Mouse (Mus musculus): ENCODE measurements around the gene Rbm33. TPM values are rescaled to one million over a fixed set of nuclear protein-coding genes. Genes with fewer than 3 reads are reported as not detected.

The Rbm33 gene
- polyA plus RNA-seq (2015; fragmentation: Nextera tagmentation; extraction: Ambion mirVana) = 13.3 and 13.9 TPM in 2 replicates

DNA sequence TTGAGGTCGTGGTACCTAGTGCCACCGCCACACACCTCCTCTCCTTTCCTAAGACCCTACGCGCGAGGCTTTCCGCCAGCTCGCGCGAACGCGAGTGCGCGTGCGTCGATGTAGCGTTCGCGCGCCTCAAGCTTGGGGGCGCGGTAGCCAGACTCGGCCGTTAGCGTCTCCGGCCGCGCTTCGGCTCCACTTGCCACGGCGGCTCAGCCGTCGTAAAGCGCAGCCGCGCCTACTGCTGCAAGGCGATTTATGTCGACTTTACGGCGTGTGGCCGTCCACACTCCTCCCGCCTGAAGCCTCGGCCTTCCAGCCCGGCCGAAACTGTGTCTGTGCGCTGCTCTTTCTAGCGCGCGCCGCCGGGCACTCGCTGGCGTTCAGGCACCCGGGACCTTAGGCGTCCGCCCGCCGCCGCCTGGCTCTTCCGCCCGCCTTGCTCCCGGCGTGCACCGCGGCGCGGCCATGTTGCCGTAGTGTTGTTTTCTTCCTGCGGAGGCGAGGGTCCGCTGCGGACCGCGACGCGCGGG is at the start of gene Rbm33:
Gene Rbm33 (plus strand): TSS at position 400 of the 524 bp plus-strand sequence.
- H3K27ac ChIP-seq = peak within 1 kb of the TSS; percentile 100
- H3K4me2 ChIP-seq = peak within 1 kb of the TSS; percentile 62
- no peaks in the 10 kb centered on the region for H3K36me3 ChIP-seq
- peak within 1 kb of the TSS; percentile 95 for H3K4me3 ChIP-seq
- peak within 1 kb of the TSS; percentile 99 for H3K9ac ChIP-seq
- no peaks in the 10 kb centered on the region for H3K9me3 ChIP-seq
- WGBS = under 1% methylated on average over 70 of the region's 76 CpGs
- H3K4me1 ChIP-seq = peaks cover 21% of the 10 kb centered on the region
- peak; percentile 91 for ATAC-seq (ENCODE audit: borderline replicate concordance, extremely low read depth, low FRiP score, low TSS enrichment)
- no peaks in the 10 kb centered on the region for H3K27me3 ChIP-seq

DNA sequence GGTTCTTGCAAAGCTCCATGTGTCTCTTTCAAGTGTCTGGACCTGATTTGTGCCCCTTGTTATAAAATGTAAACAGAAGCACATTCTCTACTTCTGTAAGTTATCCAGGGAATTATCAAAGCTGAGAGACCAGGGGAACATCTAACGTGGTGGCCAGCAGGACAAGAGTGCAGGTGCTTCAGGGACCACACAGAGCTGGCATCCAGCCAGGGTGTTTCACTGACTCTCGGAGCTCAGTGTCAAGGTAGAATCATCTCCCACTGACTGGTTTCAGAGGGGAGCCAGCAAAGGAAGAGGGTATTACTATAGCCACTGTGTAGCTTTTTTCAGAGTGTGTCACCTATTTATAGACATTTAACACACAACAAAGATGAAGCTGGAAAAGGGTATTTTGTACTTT is 49.3 kb upstream of the Rbm33 start:
- Histone ChIP-seq H3K27me3 (no peaks in the 10 kb centered on the region), H3K27ac (no peak overlapping the region), H3K4me2 (no peak overlapping the region), H3K9me3 (no peaks in the 10 kb centered on the region), H3K4me3 (no peak overlapping the region), H3K4me1 (peaks cover 10% of the 10 kb centered on the region), H3K36me3 (no peaks in the 10 kb centered on the region), H3K9ac (no peak overlapping the region)
- ATAC-seq (ENCODE audit: borderline replicate concordance, extremely low read depth, low FRiP score, low TSS enrichment) = no peak
- 20% methylated on average over 2 of the region's 2 CpGs for WGBS

DNA sequence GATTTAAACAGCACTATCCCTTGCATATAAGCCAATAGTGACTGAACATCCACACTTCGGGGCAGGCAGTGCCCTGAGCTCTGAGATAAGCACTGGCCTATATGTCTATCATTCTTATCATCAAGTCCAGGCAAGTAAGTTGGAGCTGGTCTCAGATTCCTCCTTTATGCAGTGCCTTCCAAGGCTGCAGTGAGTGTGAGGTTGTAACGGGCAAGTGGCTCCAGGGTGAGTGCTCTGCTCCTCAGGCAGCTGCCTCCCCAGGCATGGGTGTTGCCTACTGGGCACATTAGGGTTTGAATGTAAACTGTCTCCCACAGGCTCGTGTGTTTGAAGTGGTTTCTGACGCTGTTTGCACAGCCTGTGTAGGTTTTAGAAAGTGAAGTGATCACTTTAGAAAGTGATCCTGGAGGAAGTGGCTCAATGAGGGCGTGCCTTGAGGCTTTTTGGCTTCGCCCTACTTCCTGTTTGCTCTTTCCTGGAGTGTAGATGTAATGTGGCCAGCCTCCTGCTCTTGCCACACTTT is 47.4 kb upstream of the Rbm33 start:
- H3K4me1 ChIP-seq = peaks cover 10% of the 10 kb centered on the region
- H3K36me3 ChIP-seq = no peaks in the 10 kb centered on the region
- H3K4me3 ChIP-seq = no peak overlapping the region
- peak; percentile 78; the same call in 1 of the 2 replicates for ATAC-seq (ENCODE audit: borderline replicate concordance, extremely low read depth, low FRiP score, low TSS enrichment)
- H3K9ac ChIP-seq = no peak overlapping the region
- peak overlapping the region; percentile 21; the same call in 1 of the 2 replicates for H3K27ac ChIP-seq
- H3K4me2 ChIP-seq = peak overlapping the region; percentile 11; the same call in 1 of the 2 replicates
- WGBS = 24% methylated on average over 6 of the region's 6 CpGs
- H3K9me3 ChIP-seq = no peaks in the 10 kb centered on the region
- H3K27me3 ChIP-seq = no peaks in the 10 kb centered on the region

DNA sequence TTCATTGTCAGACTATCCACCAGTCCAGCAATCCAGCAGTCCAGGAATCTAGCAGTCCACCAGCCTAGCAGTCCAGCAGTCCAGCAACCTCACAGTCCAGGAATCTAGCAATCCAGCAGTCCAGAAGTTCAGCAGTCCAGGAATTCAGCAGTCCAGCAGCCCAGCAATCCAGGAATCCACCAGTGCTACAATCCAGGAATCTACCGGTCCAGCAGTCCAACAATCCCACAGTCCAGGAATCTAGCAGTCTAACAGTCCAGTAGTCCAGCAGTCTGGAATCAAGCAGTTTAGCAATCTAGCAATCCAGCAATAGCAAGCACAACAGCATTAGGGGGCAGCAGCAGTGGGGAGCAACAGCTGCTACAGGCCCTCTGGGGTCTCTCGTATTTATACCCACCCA is 44.1 kb upstream of the Rbm33 start:
- Histone ChIP-seq H3K36me3 (no peaks in the 10 kb centered on the region), H3K27me3 (no peaks in the 10 kb centered on the region), H3K4me1 (peaks cover 10% of the 10 kb centered on the region), H3K9me3 (no peaks in the 10 kb centered on the region), H3K9ac (no peak overlapping the region), H3K4me3 (no peak overlapping the region), H3K27ac (no peak overlapping the region), H3K4me2 (no peak overlapping the region)
- 69% methylated on average over 2 of the region's 2 CpGs for WGBS
- no peak for ATAC-seq (ENCODE audit: borderline replicate concordance, extremely low read depth, low FRiP score, low TSS enrichment)

DNA sequence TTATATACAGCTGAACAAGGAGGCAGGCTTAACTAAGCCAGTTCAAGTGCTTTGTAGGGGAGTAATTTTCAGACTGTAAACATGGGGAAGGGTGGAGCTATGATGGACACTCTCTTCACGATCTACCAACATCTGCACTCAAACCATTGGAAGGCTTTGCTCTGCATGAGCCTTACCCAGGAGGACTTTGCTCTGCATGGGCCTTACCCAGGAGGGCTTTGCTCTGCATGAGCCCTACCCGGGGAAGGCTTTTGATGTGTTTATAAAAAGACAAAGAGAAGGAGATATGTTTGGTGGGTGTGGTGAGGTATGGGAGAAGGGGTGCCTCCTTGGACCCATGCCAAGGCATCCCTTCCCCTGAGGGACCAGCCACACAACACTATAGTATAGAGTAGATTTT is 39.6 kb upstream of the Rbm33 start:
- Histone ChIP-seq H3K27ac (no peak overlapping the region), H3K27me3 (no peaks in the 10 kb centered on the region), H3K4me1 (no peaks in the 10 kb centered on the region), H3K4me3 (no peak overlapping the region), H3K36me3 (no peaks in the 10 kb centered on the region), H3K4me2 (no peak overlapping the region), H3K9me3 (no peaks in the 10 kb centered on the region), H3K9ac (no peak overlapping the region)
- 39% methylated on average over 2 of the region's 2 CpGs for WGBS
- ATAC-seq (ENCODE audit: borderline replicate concordance, extremely low read depth, low FRiP score, low TSS enrichment) = no peak

DNA sequence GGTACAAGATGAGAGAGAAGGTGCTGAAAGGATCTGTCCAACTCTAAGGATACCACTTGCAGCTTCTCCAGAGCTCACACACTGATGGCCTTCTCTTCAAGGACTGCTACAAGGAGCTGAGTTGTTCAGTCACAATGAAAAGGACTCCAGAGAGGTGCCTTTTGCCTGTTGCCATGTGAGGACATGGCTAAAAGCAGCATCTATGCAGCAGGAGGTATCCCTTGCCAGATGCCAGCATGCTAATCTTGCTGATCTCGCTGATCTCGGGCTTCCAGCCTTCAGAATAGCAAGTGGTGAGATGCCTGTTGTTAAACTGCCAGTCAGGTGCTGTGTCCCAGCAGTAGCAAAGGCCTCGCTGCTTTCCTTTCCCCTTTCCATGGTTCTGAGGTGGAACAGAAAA is 27.8 kb upstream of the Rbm33 start:
- 45% methylated on average over 3 of the region's 3 CpGs for WGBS
- no peaks in the 10 kb centered on the region for H3K9me3 ChIP-seq
- H3K4me3 ChIP-seq = no peak overlapping the region
- ATAC-seq (ENCODE audit: borderline replicate concordance, extremely low read depth, low FRiP score, low TSS enrichment) = no peak
- H3K4me1 ChIP-seq = no peaks in the 10 kb centered on the region
- no peak overlapping the region for H3K27ac ChIP-seq
- H3K4me2 ChIP-seq = no peak overlapping the region
- no peaks in the 10 kb centered on the region for H3K27me3 ChIP-seq
- H3K9ac ChIP-seq = no peak overlapping the region
- no peaks in the 10 kb centered on the region for H3K36me3 ChIP-seq

DNA sequence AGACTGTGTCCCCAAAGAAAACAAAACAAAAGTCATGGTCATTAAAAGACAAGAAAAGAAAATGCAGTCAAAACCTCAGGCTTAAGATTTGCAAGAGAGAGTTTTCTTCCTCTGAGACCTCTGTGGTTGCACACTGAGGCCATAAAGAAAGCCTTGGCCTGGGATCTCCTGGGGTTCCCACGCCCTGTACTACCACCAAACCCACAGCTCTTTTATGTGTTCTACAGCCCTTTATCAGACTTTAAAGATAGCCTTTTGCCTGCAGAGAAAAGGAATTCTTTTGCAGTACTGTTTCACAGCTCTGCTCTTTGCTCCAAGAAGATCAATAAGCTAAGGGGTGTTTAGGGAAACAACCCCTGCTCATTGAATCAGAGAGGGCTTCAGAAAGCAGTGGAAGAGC is 26.3 kb upstream of the Rbm33 start:
- 67% methylated on average over 1 of the region's 1 CpGs for WGBS
- no peaks in the 10 kb centered on the region for H3K4me1 ChIP-seq
- H3K27me3 ChIP-seq = no peaks in the 10 kb centered on the region
- H3K9ac ChIP-seq = no peak overlapping the region
- H3K9me3 ChIP-seq = no peaks in the 10 kb centered on the region
- ATAC-seq (ENCODE audit: borderline replicate concordance, extremely low read depth, low FRiP score, low TSS enrichment) = no peak
- H3K36me3 ChIP-seq = no peaks in the 10 kb centered on the region
- no peak overlapping the region for H3K4me3 ChIP-seq
- no peak overlapping the region for H3K27ac ChIP-seq
- no peak overlapping the region for H3K4me2 ChIP-seq

DNA sequence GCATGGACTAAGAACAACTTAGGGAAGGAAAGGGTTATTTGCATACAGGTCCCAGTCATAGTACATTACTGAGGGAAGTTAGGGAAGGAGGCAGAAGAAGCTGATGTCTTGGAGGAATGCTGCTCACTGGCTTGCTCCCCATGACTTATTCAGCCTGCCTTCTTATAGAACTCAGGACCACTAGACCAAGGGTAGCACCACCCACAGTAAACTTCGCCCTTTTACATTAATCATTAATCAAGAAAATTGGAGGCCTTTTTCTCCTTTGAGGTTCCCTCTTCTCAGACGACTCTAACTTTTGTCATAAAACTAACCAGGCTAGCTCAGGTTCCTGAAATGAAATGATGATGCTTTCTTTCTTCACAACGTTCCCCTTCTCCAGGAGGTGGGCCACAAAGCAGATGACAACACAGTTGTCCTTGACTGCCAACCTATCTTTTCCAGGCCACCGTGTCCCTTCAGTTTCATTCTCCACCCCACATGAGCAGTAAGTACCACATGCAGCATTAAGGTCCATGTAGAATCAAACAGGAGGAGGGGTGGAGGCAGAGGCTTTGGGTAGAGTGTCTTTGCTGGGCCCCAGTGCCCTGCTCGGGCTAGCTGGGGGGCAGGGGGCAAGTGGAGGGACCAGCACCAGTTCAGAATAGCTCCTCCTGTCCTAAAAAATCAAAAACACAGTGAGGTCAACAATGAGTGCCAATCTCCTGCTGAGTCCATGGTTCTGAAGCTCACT is 25.6 kb upstream of the Rbm33 start:
- no peak overlapping the region for H3K27ac ChIP-seq
- H3K27me3 ChIP-seq = no peaks in the 10 kb centered on the region
- H3K4me3 ChIP-seq = no peak overlapping the region
- no peak overlapping the region for H3K9ac ChIP-seq
- no peaks in the 10 kb centered on the region for H3K4me1 ChIP-seq
- WGBS = 67% methylated on average over 5 of the region's 5 CpGs
- ATAC-seq (ENCODE audit: borderline replicate concordance, extremely low read depth, low FRiP score, low TSS enrichment) = no peak
- H3K9me3 ChIP-seq = no peaks in the 10 kb centered on the region
- no peaks in the 10 kb centered on the region for H3K36me3 ChIP-seq
- no peak overlapping the region for H3K4me2 ChIP-seq

DNA sequence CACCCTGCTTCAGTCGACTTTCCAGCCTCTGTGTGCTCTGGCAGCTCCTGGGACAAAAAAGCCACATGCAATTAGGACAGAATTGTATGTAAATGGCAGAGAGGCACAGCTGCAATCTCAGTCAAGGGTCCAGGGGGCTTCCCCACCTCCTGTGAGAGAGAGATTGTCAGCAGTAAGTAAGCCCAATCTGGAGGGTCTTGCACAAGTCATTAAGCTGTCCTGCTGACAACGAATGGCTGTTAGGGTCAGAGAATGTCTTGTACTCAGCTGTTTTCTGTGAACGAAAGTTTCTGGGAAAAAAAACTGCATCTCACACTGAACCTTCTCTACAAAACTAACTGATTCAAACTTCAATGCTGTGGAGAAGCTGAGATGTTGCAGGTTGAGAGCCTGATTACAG is 24.6 kb upstream of the Rbm33 start:
- H3K4me1 ChIP-seq = no peaks in the 10 kb centered on the region
- WGBS = 34% methylated on average over 3 of the region's 3 CpGs
- H3K36me3 ChIP-seq = no peaks in the 10 kb centered on the region
- H3K9ac ChIP-seq = no peak overlapping the region
- no peak overlapping the region for H3K4me2 ChIP-seq
- H3K9me3 ChIP-seq = no peaks in the 10 kb centered on the region
- no peak overlapping the region for H3K27ac ChIP-seq
- no peak for ATAC-seq (ENCODE audit: borderline replicate concordance, extremely low read depth, low FRiP score, low TSS enrichment)
- no peaks in the 10 kb centered on the region for H3K27me3 ChIP-seq
- no peak overlapping the region for H3K4me3 ChIP-seq

DNA sequence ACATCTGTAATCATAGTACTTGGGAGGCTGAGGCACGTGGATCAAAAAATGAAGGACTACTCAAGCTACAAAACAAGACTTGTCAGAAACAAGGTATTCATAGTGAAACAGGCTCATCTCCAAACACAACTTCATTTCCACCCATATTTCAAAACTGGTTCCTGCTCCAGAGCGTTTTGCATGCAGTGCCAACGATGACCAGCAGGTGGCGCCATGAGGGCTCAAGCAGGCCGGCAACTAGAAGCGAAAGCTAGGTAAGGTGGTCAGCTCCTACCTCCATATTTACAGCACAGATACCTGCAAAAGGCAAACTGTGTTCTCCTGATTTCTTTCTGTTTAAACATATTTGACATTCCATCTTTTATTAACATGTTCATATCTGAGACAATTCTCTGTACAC is 22.9 kb upstream of the Rbm33 start:
- ATAC-seq (ENCODE audit: borderline replicate concordance, extremely low read depth, low FRiP score, low TSS enrichment) = no peak
- no peak overlapping the region for H3K4me2 ChIP-seq
- H3K27me3 ChIP-seq = no peaks in the 10 kb centered on the region
- H3K9me3 ChIP-seq = no peaks in the 10 kb centered on the region
- no peak overlapping the region for H3K27ac ChIP-seq
- no peak overlapping the region for H3K9ac ChIP-seq
- no peak overlapping the region for H3K4me3 ChIP-seq
- H3K4me1 ChIP-seq = no peaks in the 10 kb centered on the region
- 6% methylated on average over 6 of the region's 6 CpGs for WGBS
- H3K36me3 ChIP-seq = no peaks in the 10 kb centered on the region

DNA sequence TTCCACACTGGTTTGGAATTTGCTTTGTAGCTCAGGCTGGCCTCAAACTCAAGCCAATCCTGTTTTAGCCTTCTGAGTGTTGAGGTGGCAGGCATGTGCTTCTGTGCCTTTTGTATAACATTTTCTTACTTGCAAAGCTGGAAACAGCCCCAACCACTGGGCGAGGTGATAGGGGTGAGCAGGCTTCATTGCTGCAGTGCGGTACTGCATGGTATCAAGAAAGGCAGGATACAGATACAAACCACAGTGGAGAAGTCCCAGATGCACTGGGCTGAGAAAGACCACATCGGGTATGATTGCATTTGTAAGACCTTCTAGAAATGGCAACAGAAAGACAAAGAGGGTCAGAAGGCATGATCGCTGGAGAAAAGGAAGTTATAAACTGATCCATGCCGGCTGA is 18.8 kb upstream of the Rbm33 start:
- H3K9me3 ChIP-seq = no peaks in the 10 kb centered on the region
- H3K27ac ChIP-seq = no peak overlapping the region
- no peak overlapping the region for H3K4me3 ChIP-seq
- H3K4me2 ChIP-seq = no peak overlapping the region
- WGBS = 73% methylated on average over 5 of the region's 5 CpGs
- ATAC-seq (ENCODE audit: borderline replicate concordance, extremely low read depth, low FRiP score, low TSS enrichment) = no peak
- H3K36me3 ChIP-seq = no peaks in the 10 kb centered on the region
- H3K27me3 ChIP-seq = no peaks in the 10 kb centered on the region
- H3K9ac ChIP-seq = no peak overlapping the region
- no peaks in the 10 kb centered on the region for H3K4me1 ChIP-seq

DNA sequence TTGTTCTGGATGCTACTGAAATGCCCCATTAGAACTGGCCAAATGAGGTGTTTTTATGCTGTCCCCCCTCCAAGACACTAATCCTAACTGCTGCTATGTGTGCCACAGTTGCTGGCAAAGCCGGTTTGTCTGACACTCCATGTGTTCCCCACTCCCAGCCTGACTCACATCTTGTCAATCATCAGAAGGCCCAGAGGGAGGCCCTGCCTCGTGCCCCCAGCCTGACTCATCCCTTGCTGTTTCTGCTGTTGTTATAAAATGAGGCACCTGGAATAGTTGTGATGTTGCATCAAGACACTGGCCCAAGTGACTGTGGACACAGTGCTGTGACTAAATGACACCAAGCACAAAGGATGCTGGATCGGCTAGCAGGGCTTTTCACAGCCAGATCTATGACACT is 18.2 kb upstream of the Rbm33 start:
- H3K4me1 ChIP-seq = no peaks in the 10 kb centered on the region
- no peak overlapping the region for H3K27ac ChIP-seq
- H3K4me2 ChIP-seq = no peak overlapping the region
- H3K9ac ChIP-seq = no peak overlapping the region
- 51% methylated on average over 3 of the region's 3 CpGs for WGBS
- no peaks in the 10 kb centered on the region for H3K36me3 ChIP-seq
- ATAC-seq (ENCODE audit: borderline replicate concordance, extremely low read depth, low FRiP score, low TSS enrichment) = no peak
- H3K9me3 ChIP-seq = no peaks in the 10 kb centered on the region
- no peak overlapping the region for H3K4me3 ChIP-seq
- H3K27me3 ChIP-seq = no peaks in the 10 kb centered on the region

All from lung, embryonic 15.5 days (tissue).